Mouse (Mus musculus): ENCODE measurements around the gene Degs2. TPM values are rescaled to one million over a fixed set of nuclear protein-coding genes. Genes with fewer than 3 reads are reported as not detected.

The Degs2 gene
- polyA plus RNA-seq, 1 experiment: not detected

GRCm38 (mm10) chr12:108705486-108705885 is 3.4 kb upstream of the Degs2 start:
- no peak overlapping the region for H3K4me3 ChIP-seq (ENCODE audit: insufficient read depth, low read length)
- no peak overlapping the region for H3K27ac ChIP-seq (ENCODE audit: insufficient read depth, low read depth, low read length)
- H3K4me1 ChIP-seq (ENCODE audit: control insufficient read depth, insufficient read depth, low read length): peaks cover 1% of the 10 kb centered on the region
- TF ChIP-seq CTCF (IDR thresholded peaks at IDR 0.05; ENCODE audit: low read depth, low read length) (no peak), POLR2A (IDR thresholded peaks at IDR 0.05; ENCODE audit: borderline replicate concordance, low read depth, low read length) (no peak)

- Histone ChIP-seq H3K27ac (ENCODE audit: insufficient read depth, low read depth, low read length) (no peak overlapping the region), H3K4me3 (ENCODE audit: insufficient read depth, low read length) (no peak overlapping the region), H3K4me1 (ENCODE audit: control insufficient read depth, insufficient read depth, low read length) (peaks cover 10% of the 10 kb centered on the region)
- no peak for TF ChIP-seq POLR2A (IDR thresholded peaks at IDR 0.05; ENCODE audit: borderline replicate concordance, low read depth, low read length)
- TF ChIP-seq CTCF (IDR thresholded peaks at IDR 0.05; ENCODE audit: low read depth, low read length): no peak
Measured at GRCm38 (mm10) chr12:108701221-108701620, 894 bp downstream of the Degs2 start.

GRCm38 (mm10) chr12:108700037-108700436 is 2.1 kb downstream of the Degs2 start:
- TF ChIP-seq CTCF (IDR thresholded peaks at IDR 0.05; ENCODE audit: low read depth, low read length) (no peak), POLR2A (IDR thresholded peaks at IDR 0.05; ENCODE audit: borderline replicate concordance, low read depth, low read length) (no peak)
- Histone ChIP-seq H3K27ac (ENCODE audit: insufficient read depth, low read depth, low read length) (no peak overlapping the region), H3K4me3 (ENCODE audit: insufficient read depth, low read length) (no peak overlapping the region), H3K4me1 (ENCODE audit: control insufficient read depth, insufficient read depth, low read length) (peaks cover 10% of the 10 kb centered on the region)

- TF ChIP-seq CTCF (IDR thresholded peaks at IDR 0.05; ENCODE audit: low read depth, low read length): no peak
- no peak for TF ChIP-seq POLR2A (IDR thresholded peaks at IDR 0.05; ENCODE audit: borderline replicate concordance, low read depth, low read length)
- Histone ChIP-seq H3K27ac (ENCODE audit: insufficient read depth, low read depth, low read length) (no peak overlapping the region), H3K4me1 (ENCODE audit: control insufficient read depth, insufficient read depth, low read length) (peaks cover 10% of the 10 kb centered on the region), H3K4me3 (ENCODE audit: insufficient read depth, low read length) (no peak overlapping the region)
Measured at GRCm38 (mm10) chr12:108699576-108699975, 2.5 kb downstream of the Degs2 start.

- no peak for TF ChIP-seq POLR2A (IDR thresholded peaks at IDR 0.05; ENCODE audit: borderline replicate concordance, low read depth, low read length)
- no peak for TF ChIP-seq CTCF (IDR thresholded peaks at IDR 0.05; ENCODE audit: low read depth, low read length)
- Histone ChIP-seq H3K4me3 (ENCODE audit: insufficient read depth, low read length) (no peak overlapping the region), H3K27ac (ENCODE audit: insufficient read depth, low read depth, low read length) (no peak overlapping the region), H3K4me1 (ENCODE audit: control insufficient read depth, insufficient read depth, low read length) (peaks cover 10% of the 10 kb centered on the region)
Measured at GRCm38 (mm10) chr12:108698697-108699471, 3.2 kb downstream of the Degs2 start.

GRCm38 (mm10) chr12:108694223-108694622 is 7.9 kb downstream of the Degs2 start:
- TF ChIP-seq POLR2A (IDR thresholded peaks at IDR 0.05; ENCODE audit: borderline replicate concordance, low read depth, low read length) (no peak), CTCF (IDR thresholded peaks at IDR 0.05; ENCODE audit: low read depth, low read length) (no peak)
- H3K4me3 ChIP-seq (ENCODE audit: insufficient read depth, low read length): no peak overlapping the region
- no peak overlapping the region for H3K27ac ChIP-seq (ENCODE audit: insufficient read depth, low read depth, low read length)
- H3K4me1 ChIP-seq (ENCODE audit: control insufficient read depth, insufficient read depth, low read length): no peaks in the 10 kb centered on the region

- TF ChIP-seq POLR2A (IDR thresholded peaks at IDR 0.05; ENCODE audit: borderline replicate concordance, low read depth, low read length) (no peak), CTCF (IDR thresholded peaks at IDR 0.05; ENCODE audit: low read depth, low read length) (no peak)
- Histone ChIP-seq H3K4me1 (ENCODE audit: control insufficient read depth, insufficient read depth, low read length) (no peaks in the 10 kb centered on the region), H3K4me3 (ENCODE audit: insufficient read depth, low read length) (no peak overlapping the region), H3K27ac (ENCODE audit: insufficient read depth, low read depth, low read length) (no peak overlapping the region)
Measured at GRCm38 (mm10) chr12:108693592-108693991, 8.5 kb downstream of the Degs2 start.

GRCm38 (mm10) chr12:108690529-108690928 is 11.6 kb downstream of the Degs2 start:
- H3K4me1 ChIP-seq (ENCODE audit: control insufficient read depth, insufficient read depth, low read length): no peaks in the 10 kb centered on the region
- no peak for TF ChIP-seq CTCF (IDR thresholded peaks at IDR 0.05; ENCODE audit: low read depth, low read length)
- no peak for TF ChIP-seq POLR2A (IDR thresholded peaks at IDR 0.05; ENCODE audit: borderline replicate concordance, low read depth, low read length)
- H3K4me3 ChIP-seq (ENCODE audit: insufficient read depth, low read length): no peak overlapping the region
- H3K27ac ChIP-seq (ENCODE audit: insufficient read depth, low read depth, low read length): no peak overlapping the region

- no peak overlapping the region for H3K27ac ChIP-seq (ENCODE audit: insufficient read depth, low read depth, low read length)
- TF ChIP-seq CTCF (IDR thresholded peaks at IDR 0.05; ENCODE audit: low read depth, low read length) (no peak), POLR2A (IDR thresholded peaks at IDR 0.05; ENCODE audit: borderline replicate concordance, low read depth, low read length) (no peak)
- H3K4me1 ChIP-seq (ENCODE audit: control insufficient read depth, insufficient read depth, low read length): no peaks in the 10 kb centered on the region
- H3K4me3 ChIP-seq (ENCODE audit: insufficient read depth, low read length): no peak overlapping the region
Measured at GRCm38 (mm10) chr12:108689167-108689566, 12.9 kb downstream of the Degs2 start.

- Histone ChIP-seq H3K4me1 (ENCODE audit: control insufficient read depth, insufficient read depth, low read length) (no peaks in the 10 kb centered on the region), H3K27ac (ENCODE audit: insufficient read depth, low read depth, low read length) (no peak overlapping the region), H3K4me3 (ENCODE audit: insufficient read depth, low read length) (no peak overlapping the region)
- TF ChIP-seq POLR2A (IDR thresholded peaks at IDR 0.05; ENCODE audit: borderline replicate concordance, low read depth, low read length) (no peak), CTCF (IDR thresholded peaks at IDR 0.05; ENCODE audit: low read depth, low read length) (no peak)
Measured at GRCm38 (mm10) chr12:108686926-108687325, 15.2 kb downstream of the Degs2 start.

Measured in bone marrow macrophage, adult 2 months (primary cell).